Mouse (Mus musculus) brain, embryonic 14.5 days (tissue): ENCODE data around the gene Pitpnc1.

Source experiments
- CTCF ChIP-seq: fragments of 200-500 bp; IDR thresholded peaks from 2 replicates; pipeline ENCODE4 v1.5.1; 2012; ENCODE audit warnings: inconsistent platforms, mild to moderate bottlenecking, moderate library complexity, borderline replicate concordance; ENCODE audit not compliant: insufficient read depth, insufficient read length; ENCODE audit errors: extremely low read depth
- POLR2A ChIP-seq: fragments of 200-500 bp; IDR thresholded peaks from 2 replicates; pipeline ENCODE4 v1.6.1; 2012; ENCODE audit warnings: mild to moderate bottlenecking, inconsistent platforms, borderline replicate concordance; ENCODE audit not compliant: poor library complexity, insufficient read depth, insufficient read length, severe bottlenecking; ENCODE audit errors: extremely low read depth

GRCm38 (mm10) chr11:107183777-107184176 is 286.7 kb downstream of the Pitpnc1 start:
- no peak for TF ChIP-seq POLR2A
- no peak for TF ChIP-seq CTCF
